Mouse (Mus musculus): ENCODE data around the gene Ccpg1os. TPM values are rescaled to one million over a fixed set of nuclear protein-coding genes. Genes with fewer than 3 reads are reported as not detected.
A peak's percentile ranks its signal among the peaks of the same experiment; 100 is the strongest.

The Ccpg1os gene
- polyA plus RNA-seq, 1 experiment, result 7.7 TPM

DNA sequence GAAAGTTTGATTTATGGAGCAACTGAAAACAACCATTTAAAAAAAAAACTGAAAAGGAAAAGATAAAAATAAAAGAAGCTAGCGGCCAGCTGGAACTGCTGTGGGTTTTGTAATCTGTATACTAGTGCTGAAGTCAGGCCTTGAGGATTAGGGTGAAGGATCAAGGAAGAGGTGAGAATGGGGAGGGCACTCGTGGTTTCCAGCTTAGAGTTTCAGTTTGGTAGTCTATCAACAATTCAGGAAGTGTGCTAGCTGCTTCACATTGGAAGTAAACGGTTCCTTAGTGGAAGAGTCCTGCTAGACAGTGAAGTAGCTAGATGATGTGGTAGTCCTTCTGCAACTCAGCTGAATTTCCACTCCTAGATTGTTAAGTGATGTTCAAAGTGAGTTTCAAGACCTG is 23.2 kb upstream of the Ccpg1os start:
- H3K4me1 ChIP-seq (ENCODE audit: control insufficient read depth, insufficient read depth, low read length), result no peaks in the 10 kb centered on the region
- H3K4me3 ChIP-seq (ENCODE audit: insufficient read depth, low read length), result no peak overlapping the region
- no peak overlapping the region for H3K27ac ChIP-seq (ENCODE audit: insufficient read depth, low read depth, low read length)
- no peak for TF ChIP-seq CTCF (IDR thresholded peaks at IDR 0.05; ENCODE audit: low read depth, low read length)
- no peak for TF ChIP-seq POLR2A (IDR thresholded peaks at IDR 0.05; ENCODE audit: borderline replicate concordance, low read depth, low read length)

DNA sequence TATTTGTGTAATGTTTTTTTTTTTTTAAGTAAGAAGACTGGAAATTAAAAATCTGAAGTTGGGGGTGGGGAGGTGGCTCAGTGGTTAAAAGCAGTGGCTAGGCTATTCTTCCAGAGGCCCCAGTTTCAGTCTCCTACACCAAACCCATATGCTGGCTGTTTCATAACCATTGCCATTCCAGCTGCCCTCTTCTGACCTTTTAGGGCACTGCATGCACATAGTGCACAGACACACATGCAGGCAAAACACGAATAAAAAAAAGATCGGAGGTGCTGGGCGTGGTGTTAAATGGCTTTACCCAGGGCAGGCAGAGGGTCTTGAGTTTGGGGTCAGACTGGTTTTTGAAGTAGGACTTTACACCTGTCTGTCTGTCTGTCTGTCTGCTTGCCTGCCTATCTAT is 21.0 kb upstream of the Ccpg1os start:
- TF ChIP-seq CTCF (IDR thresholded peaks at IDR 0.05; ENCODE audit: low read depth, low read length) (no peak), POLR2A (IDR thresholded peaks at IDR 0.05; ENCODE audit: borderline replicate concordance, low read depth, low read length) (no peak)
- H3K4me1 ChIP-seq (ENCODE audit: control insufficient read depth, insufficient read depth, low read length), result peaks cover 9% of the 10 kb centered on the region
- H3K27ac ChIP-seq (ENCODE audit: insufficient read depth, low read depth, low read length), result no peak overlapping the region
- H3K4me3 ChIP-seq (ENCODE audit: insufficient read depth, low read length), result no peak overlapping the region

DNA sequence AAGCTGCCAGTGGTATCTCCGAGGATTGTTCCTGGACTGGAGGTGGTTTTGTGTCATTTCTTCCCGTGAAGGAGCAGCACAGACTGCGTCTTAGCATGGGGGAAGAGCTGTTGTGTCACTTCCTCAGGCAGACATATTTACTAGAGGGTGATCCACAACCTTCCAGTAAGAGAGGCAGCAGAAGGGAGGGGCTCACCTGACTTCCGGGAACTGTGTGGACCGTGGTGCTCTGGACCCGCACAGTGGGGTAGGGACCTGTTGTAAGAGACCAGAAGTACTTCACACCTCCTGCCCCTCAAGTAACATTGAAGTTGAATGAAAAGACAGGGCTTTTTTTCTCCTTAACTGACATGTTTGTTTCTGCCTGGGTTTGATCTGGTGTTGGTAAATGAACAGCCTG is 19.9 kb upstream of the Ccpg1os start:
- TF ChIP-seq CTCF (IDR thresholded peaks at IDR 0.05; ENCODE audit: low read depth, low read length), result no peak
- TF ChIP-seq POLR2A (IDR thresholded peaks at IDR 0.05; ENCODE audit: borderline replicate concordance, low read depth, low read length), result no peak
- no peak overlapping the region for H3K27ac ChIP-seq (ENCODE audit: insufficient read depth, low read depth, low read length)
- no peak overlapping the region for H3K4me3 ChIP-seq (ENCODE audit: insufficient read depth, low read length)
- H3K4me1 ChIP-seq (ENCODE audit: control insufficient read depth, insufficient read depth, low read length), result peaks cover 14% of the 10 kb centered on the region

DNA sequence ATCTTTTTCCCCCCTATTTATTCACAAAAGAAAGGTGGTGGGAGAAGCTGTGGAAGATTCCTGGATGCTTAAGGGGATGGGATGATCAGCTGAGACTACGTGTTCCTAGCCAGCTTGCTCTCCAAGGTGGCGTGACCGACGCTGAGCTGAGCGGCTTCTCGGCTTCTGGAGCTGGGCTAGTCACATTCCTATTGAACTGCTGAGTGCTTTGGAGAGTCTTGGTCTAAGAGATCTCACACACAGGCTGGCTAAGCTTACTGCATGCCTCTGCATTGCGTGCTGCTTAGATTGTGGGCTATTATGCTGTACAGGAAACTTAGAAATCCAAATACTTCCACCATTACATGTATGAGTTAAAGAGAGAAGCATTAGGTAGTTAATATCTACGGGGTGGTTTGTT is 18.9 kb upstream of the Ccpg1os start:
- no peak overlapping the region for H3K27ac ChIP-seq (ENCODE audit: insufficient read depth, low read depth, low read length)
- no peak for TF ChIP-seq POLR2A (IDR thresholded peaks at IDR 0.05; ENCODE audit: borderline replicate concordance, low read depth, low read length)
- H3K4me1 ChIP-seq (ENCODE audit: control insufficient read depth, insufficient read depth, low read length), result peaks cover 14% of the 10 kb centered on the region
- H3K4me3 ChIP-seq (ENCODE audit: insufficient read depth, low read length), result no peak overlapping the region

DNA sequence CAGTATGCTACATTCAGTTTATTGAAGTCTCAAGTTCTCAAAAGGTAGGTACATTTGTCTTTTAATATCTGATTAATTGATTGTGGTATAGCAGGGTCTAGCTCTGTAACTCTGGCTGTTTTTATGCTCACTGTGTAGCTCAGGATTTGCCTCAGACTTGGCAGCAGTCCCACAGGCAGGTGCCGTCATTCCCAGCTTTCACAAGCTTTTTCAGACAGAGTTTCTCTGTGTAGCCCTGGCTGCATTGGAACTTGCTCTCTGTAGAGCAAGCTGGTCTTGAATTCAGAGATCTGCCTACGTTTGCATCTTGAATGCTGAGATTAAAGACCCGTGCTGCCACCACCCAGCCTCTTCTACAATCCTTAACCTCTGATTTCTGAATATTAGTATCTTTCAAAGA is 17.0 kb upstream of the Ccpg1os start:
- peak overlapping the region; percentile 54; the same call in 1 of the 2 replicates for H3K27ac ChIP-seq (ENCODE audit: insufficient read depth, low read depth, low read length)
- peaks cover 18% of the 10 kb centered on the region for H3K4me1 ChIP-seq (ENCODE audit: control insufficient read depth, insufficient read depth, low read length)
- no peak overlapping the region for H3K4me3 ChIP-seq (ENCODE audit: insufficient read depth, low read length)
- TF ChIP-seq POLR2A (IDR thresholded peaks at IDR 0.05; ENCODE audit: borderline replicate concordance, low read depth, low read length) (no peak), CTCF (IDR thresholded peaks at IDR 0.05; ENCODE audit: low read depth, low read length) (no peak)

DNA sequence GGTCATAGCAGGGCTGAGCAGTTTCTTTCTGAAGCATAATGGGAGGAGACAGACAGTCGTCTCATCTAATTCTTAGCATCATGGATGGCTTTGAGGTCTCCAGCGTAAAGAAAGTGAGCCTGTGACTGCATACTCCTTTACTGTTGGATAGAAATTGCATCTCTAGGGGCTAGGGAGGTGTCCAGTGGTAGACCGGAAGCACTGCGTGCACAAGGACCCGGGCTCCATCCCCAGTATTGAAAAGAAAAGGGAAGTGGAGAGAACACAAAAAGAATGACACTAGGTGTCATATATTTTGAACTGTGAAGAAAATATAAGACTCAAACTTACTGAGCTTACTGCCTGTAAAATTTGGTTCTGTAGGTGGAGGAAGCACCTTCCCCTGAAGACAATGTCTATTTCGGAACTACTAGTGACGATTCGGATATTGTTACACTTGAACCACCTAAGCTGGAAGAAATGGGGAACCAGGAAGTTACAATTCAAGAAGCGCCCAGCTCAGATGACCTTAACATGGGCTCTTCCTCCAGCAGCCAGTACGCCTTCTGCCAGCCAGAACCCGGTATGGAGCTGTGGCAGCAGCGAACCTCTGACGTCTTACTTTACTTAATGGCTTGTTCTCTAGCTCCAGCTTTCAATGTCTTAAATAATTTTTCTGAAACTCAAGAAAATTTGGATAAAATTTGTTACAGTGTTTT is 16.3 kb upstream of the Ccpg1os start:
- Histone ChIP-seq H3K4me1 (ENCODE audit: control insufficient read depth, insufficient read depth, low read length) (peaks cover 18% of the 10 kb centered on the region), H3K27ac (ENCODE audit: insufficient read depth, low read depth, low read length) (peak overlapping the region; percentile 54), H3K4me3 (ENCODE audit: insufficient read depth, low read length) (no peak overlapping the region)
- no peak for TF ChIP-seq CTCF (IDR thresholded peaks at IDR 0.05; ENCODE audit: low read depth, low read length)
- no peak for TF ChIP-seq POLR2A (IDR thresholded peaks at IDR 0.05; ENCODE audit: borderline replicate concordance, low read depth, low read length)

DNA sequence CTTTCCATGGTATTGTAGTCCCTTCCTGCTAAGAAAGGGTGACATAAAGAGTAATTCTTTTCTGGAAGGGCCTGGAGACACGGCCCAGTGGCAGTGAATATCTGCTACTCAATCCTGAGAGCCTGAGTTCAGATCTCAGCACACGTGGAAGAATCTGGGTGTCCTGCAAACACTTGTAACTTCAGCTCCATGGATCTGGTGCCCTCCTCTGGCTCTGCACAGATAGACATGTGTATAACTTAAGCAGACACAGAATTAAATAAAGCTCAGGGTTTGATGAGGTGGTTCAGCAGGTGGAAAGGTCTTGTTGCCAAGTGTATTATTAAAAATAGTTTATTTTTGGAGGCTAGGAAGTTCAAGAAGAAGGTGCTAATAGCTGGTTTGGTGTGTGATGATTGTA is 15.3 kb upstream of the Ccpg1os start:
- Histone ChIP-seq H3K4me3 (ENCODE audit: insufficient read depth, low read length) (no peak overlapping the region), H3K27ac (ENCODE audit: insufficient read depth, low read depth, low read length) (no peak overlapping the region), H3K4me1 (ENCODE audit: control insufficient read depth, insufficient read depth, low read length) (peaks cover 18% of the 10 kb centered on the region)
- TF ChIP-seq POLR2A (IDR thresholded peaks at IDR 0.05; ENCODE audit: borderline replicate concordance, low read depth, low read length), result no peak
- no peak for TF ChIP-seq CTCF (IDR thresholded peaks at IDR 0.05; ENCODE audit: low read depth, low read length)

DNA sequence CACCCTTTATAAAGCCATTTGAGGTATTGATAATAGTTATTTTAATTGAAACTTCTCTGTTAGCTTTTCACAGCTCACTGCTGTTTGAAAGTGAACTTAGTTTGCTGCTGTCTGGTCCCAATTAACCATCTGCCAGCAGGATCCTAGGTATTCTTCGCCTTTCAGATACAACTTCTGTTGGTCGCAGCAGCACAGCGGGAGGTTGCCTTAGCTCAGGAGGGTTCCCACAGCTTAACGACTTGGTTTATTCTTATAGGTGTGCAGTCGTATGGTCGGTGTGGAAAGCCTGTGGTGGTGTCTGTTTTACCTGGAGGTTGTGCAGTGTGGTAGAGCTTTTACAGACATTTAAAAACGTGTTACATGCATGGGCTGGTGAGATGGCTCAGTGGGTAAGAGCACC is 11.6 kb upstream of the Ccpg1os start:
- no peak overlapping the region for H3K4me3 ChIP-seq (ENCODE audit: insufficient read depth, low read length)
- H3K27ac ChIP-seq (ENCODE audit: insufficient read depth, low read depth, low read length), result no peak overlapping the region
- TF ChIP-seq POLR2A (IDR thresholded peaks at IDR 0.05; ENCODE audit: borderline replicate concordance, low read depth, low read length), result no peak
- no peak for TF ChIP-seq CTCF (IDR thresholded peaks at IDR 0.05; ENCODE audit: low read depth, low read length)
- H3K4me1 ChIP-seq (ENCODE audit: control insufficient read depth, insufficient read depth, low read length), result peaks cover 20% of the 10 kb centered on the region

DNA sequence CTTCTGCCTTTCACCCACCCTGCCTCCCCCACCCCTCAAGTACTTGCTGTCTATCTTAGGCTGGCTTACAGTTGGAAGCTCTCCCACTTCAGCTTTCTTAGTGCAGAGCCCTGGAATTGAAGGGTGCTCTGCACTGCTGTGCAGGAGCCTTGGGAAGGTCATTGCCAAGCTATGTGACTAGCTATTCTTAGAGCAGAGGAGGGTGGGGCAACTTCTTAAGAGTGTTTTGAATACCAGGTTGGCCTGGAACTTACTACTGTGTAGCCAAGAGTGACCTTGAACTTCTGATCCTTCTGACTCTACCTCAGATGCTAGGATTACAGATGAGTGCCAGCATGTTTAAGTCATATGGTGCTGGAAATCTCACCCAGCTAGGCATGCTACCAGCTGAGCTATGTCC is 11.0 kb upstream of the Ccpg1os start:
- peaks cover 16% of the 10 kb centered on the region for H3K4me1 ChIP-seq (ENCODE audit: control insufficient read depth, insufficient read depth, low read length)
- H3K4me3 ChIP-seq (ENCODE audit: insufficient read depth, low read length), result no peak overlapping the region
- no peak overlapping the region for H3K27ac ChIP-seq (ENCODE audit: insufficient read depth, low read depth, low read length)
- no peak for TF ChIP-seq POLR2A (IDR thresholded peaks at IDR 0.05; ENCODE audit: borderline replicate concordance, low read depth, low read length)
- no peak for TF ChIP-seq CTCF (IDR thresholded peaks at IDR 0.05; ENCODE audit: low read depth, low read length)

DNA sequence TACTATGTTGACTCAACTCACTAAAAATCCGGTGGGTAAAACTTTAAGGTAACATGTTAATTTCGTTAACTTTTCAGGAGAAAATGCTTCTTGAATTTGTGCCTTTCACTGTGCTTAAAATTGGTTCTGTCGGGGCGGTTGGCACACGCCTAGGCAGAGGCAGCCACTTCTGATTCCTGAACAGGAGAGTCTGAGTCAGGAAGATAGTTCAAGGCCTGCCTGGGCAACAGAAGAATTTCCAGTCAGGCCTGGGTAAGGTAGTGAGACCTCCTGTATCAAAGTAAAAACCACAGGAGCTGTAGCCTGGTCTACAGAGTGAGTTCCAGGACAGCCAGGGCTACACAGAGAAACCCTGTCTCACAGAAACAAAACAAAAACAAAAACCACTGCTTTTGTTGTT is 7.4 kb upstream of the Ccpg1os start:
- no peak overlapping the region for H3K27ac ChIP-seq (ENCODE audit: insufficient read depth, low read depth, low read length)
- no peak overlapping the region for H3K4me3 ChIP-seq (ENCODE audit: insufficient read depth, low read length)
- TF ChIP-seq CTCF (IDR thresholded peaks at IDR 0.05; ENCODE audit: low read depth, low read length), result no peak
- TF ChIP-seq POLR2A (IDR thresholded peaks at IDR 0.05; ENCODE audit: borderline replicate concordance, low read depth, low read length), result no peak
- H3K4me1 ChIP-seq (ENCODE audit: control insufficient read depth, insufficient read depth, low read length), result peaks cover 33% of the 10 kb centered on the region

DNA sequence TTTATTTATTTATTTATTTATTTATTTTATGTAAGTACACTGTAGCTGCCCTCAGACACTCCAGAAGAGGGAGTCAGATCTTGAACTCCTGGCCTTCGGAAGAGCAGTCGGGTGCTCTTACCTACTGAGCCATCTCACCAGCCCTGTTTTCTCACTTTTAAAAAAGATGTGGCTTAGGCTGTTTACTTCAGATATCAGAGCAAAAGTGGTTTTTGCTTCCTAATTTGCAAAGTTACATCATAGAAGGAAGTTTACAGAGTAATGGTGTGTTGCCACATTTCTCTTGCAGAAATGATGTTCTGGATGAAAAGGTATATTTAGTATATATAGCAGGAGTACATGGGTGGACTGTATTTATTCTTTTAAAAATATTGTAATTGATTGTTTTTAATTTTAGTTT is 6.2 kb upstream of the Ccpg1os start:
- Histone ChIP-seq H3K4me1 (ENCODE audit: control insufficient read depth, insufficient read depth, low read length) (peaks cover 40% of the 10 kb centered on the region), H3K4me3 (ENCODE audit: insufficient read depth, low read length) (no peak overlapping the region), H3K27ac (ENCODE audit: insufficient read depth, low read depth, low read length) (no peak overlapping the region)
- TF ChIP-seq CTCF (IDR thresholded peaks at IDR 0.05; ENCODE audit: low read depth, low read length), result no peak
- TF ChIP-seq POLR2A (IDR thresholded peaks at IDR 0.05; ENCODE audit: borderline replicate concordance, low read depth, low read length), result no peak
